Mouse (Mus musculus) naive thymus-derived CD4-positive, alpha-beta T cell, adult 2 months (primary cell): ENCODE results near the gene Ppp2r2c.
"Not testable (repeated sequence)": the region's sequence is repeated elsewhere in the genome, so short reads cannot be mapped to it uniquely, and the experiment has no call there.

ENCODE experiments used
- DNase-seq: peaks from one replicate; pipeline ENCODE4 v3.0.0-alpha.2; 2011; ENCODE audit warnings: low read depth

The Ppp2r2c gene

DNA sequence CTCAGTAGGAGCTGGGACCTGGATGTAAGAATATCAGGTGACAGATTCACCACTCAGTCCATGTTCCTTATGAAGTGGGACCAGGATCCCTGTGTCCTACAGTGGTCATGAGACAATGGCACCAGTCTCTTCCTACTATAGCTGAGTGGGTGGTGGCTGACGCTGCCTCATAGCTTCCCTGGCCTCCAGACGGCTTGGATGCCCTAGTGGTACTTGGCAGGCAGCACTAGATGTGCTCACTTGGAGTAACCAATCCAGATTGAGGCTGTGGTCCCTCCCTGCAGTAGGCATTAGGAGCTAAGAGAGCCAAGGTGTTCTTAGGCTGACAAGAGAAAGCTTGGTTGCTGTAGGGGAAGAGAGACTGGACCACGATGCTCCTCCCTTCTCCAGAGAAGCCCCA, 61.1 kb downstream of the Ppp2r2c start:
- no peak for DNase-seq

GRCm38 (mm10) chr5:36933383-36933782, 65.1 kb downstream of the Ppp2r2c start:
- no peak for DNase-seq

GRCm38 (mm10) chr5:36935486-36936473, 67.5 kb downstream of the Ppp2r2c start:
- DNase-seq = no peak

DNA sequence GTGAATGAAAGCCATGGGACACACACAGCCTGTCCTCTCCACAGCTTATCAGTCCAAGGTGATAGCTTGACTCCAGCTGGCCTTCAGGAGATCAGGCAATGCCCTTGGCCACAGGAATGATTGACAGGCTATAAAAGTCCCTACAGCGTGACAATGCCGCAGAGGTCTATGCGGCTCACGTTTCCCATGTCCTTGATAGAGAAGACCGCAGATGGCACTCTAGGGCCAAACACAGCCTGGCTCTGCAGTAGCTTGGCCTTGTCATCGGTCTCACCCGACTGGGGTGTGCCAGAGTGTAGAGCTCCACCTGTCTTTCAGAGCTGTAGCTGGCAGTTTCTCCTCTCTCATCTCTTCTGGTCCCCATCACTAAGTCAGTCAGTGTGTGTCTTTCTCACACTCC, 68.2 kb downstream of the Ppp2r2c start:
- no peak for DNase-seq

DNA sequence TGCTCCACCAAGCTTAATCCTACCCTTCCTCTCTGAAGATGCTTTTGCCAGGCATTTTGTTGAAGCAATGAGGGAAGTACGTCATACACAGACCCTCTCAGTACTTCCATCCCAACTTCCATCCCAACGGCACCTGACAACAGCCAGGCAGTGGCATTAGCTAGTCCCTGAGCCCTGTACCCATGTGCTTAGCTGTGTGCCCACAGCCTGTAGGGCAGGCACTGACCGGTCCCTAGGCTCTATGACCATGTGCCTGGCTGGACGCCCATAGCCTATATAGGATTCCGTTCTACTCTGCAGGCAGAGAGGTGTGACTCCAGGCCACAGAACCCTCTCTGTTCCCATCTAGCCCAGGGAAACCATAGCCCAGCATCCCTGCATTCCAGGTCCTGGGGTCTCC, 69.7 kb downstream of the Ppp2r2c start:
- DNase-seq = no peak

GRCm38 (mm10) chr5:36938991-36939390, 70.7 kb downstream of the Ppp2r2c start:
- not testable (repeated sequence) for DNase-seq

GRCm38 (mm10) chr5:36942446-36942845, 74.1 kb downstream of the Ppp2r2c start:
- DNase-seq = no peak

DNA sequence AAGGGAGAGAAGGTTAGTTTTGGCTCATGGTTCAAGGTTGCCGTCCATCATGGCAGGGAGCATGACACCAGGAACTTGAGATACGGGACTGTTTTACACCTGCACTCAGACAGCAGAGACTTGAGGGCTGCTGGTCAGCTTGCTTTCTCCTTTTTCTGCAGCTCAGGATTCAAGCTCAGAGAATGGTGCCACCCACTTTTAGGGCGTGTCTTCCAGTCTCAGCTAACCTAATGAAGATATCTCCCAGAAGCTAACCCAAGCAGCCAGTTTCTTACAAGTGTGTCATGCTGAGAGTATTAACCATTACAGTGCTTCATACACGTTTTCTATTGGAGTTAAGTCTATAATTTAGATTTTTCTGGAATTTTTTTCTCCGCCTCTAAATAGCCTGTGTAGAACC, 76.2 kb downstream of the Ppp2r2c start:
- DNase-seq = no peak

DNA sequence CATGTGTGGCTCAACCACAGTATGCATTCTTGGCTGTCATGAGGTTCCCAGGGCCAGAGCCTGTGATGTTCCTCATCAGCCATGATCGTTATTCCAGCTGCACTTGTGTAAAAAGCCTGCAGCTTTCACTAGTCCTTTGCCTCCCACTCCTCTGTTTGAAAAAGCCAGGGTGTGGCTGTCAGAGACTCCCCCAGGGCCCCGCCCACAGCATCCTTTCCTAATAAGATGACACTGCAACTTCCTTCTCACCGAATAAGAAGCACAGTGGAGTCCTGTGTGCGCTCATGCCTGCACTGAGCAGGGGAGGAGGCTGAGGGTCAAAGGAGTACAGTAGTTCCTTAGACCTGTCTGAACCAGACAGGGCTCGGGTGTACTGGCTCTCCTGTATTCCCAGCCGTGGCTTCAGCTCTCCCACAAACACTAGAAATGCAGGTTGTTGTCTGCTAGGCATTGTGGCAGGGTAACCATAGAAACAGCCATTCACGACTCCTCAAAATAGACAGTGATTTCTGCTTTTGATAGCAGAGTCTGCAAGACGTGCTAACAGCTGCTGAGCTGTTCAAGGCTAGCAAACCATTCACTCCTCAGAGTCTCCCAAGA, 76.9 kb downstream of the Ppp2r2c start:
- DNase-seq = no peak

DNA sequence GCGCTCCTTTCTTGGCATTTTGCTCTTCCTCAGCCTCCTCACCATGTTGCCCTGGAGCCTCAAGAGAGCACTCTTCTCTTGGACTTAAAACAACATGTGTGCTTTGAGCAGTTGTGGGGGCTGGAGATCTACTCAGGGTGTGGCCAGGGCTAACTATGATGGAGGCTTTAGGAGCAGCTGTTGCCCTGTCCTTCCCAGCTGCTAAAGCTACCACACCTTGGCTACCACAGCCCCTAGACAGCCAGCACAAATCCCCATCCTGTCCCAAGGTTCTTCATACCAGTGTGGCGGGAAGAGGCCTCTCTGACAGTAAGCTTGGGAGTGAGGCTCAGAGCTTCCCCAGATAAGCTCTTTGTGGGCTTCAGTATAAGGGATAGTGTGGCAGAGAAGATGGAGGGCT, 77.4 kb downstream of the Ppp2r2c start:
- DNase-seq = no peak

GRCm38 (mm10) chr5:36946445-36946844, 78.1 kb downstream of the Ppp2r2c start:
- DNase-seq = peak; percentile 79

DNA sequence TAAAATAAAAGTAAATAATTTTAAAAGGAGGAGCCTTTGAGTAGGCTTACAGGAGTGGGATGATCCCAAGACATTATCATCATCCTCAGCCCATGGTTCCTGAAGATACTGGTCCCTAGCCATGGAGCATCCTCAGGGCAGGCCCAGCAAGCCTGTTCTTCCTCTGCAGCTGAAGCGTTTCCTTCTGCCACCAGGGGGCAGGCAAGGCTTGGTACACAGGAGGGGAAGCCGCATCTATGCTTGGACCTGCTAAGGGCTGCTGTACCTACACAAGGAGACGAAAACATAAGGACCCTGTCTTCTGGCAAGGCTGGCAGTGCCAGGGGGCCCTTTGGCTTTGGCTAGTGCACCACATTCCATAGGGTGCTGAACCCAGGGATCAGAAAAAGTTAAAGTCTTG, 80.5 kb downstream of the Ppp2r2c start:
- DNase-seq = peak; percentile 84

GRCm38 (mm10) chr5:36950871-36951270, 82.6 kb downstream of the Ppp2r2c start:
- DNase-seq = peak; percentile 56

GRCm38 (mm10) chr5:36952311-36952710, 84.0 kb downstream of the Ppp2r2c start:
- no peak for DNase-seq

GRCm38 (mm10) chr5:36955366-36955765, 87.1 kb downstream of the Ppp2r2c start:
- peak; percentile 57 for DNase-seq

- DNase-seq = peak; percentile 77
These were observed 90.5 kb downstream of the Ppp2r2c start for GRCm38 (mm10) chr5:36958837-36959236.

- no peak for DNase-seq
These were observed 92.2 kb downstream of the Ppp2r2c start for GRCm38 (mm10) chr5:36960501-36960900.

DNA sequence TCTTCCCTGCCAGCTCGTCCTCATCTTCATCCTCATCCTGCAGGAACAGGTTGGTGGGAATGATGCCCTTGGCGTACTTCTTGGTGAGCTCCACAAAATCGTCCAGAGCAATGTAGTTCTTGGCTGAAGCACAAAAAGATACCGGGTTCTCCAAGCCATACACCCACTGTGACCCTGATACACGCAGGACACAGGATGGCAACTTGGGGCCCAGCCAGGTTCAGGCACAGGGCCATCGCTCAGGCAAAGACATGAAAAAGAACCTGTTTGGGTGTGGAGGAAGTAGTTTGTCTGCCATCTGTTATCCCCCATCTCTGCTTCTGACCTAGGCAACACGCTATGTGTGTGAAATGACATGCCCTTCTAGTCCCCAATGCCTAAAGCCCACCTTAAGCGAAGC, 103.3 kb downstream of the Ppp2r2c start:
- no peak for DNase-seq

DNA sequence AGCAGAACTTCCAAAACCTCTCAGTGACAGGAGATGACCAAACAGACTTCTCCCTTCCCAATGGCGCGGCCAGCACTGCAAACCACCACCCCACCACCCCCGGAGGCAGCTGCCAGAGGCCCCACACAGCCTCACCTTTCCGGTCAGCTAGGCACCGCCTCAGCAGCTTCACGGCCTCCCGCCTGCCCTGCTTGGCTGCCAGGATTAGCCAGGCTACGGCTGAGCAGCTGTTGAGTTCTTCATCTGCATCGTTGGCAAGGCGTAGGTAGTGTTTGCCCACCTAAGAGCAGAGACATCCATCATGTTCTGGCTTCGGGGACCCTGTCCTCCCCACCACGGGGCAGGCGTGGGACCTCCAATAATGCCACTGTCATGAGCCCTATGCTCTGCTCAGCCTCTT, 107.0 kb downstream of the Ppp2r2c start:
- no peak for DNase-seq

GRCm38 (mm10) chr5:36977809-36978208, 109.5 kb downstream of the Ppp2r2c start:
- DNase-seq = no peak

GRCm38 (mm10) chr5:36979001-36979400, 110.7 kb downstream of the Ppp2r2c start:
- DNase-seq = no peak

GRCm38 (mm10) chr5:36979631-36980030, 111.3 kb downstream of the Ppp2r2c start:
- no peak for DNase-seq

DNA sequence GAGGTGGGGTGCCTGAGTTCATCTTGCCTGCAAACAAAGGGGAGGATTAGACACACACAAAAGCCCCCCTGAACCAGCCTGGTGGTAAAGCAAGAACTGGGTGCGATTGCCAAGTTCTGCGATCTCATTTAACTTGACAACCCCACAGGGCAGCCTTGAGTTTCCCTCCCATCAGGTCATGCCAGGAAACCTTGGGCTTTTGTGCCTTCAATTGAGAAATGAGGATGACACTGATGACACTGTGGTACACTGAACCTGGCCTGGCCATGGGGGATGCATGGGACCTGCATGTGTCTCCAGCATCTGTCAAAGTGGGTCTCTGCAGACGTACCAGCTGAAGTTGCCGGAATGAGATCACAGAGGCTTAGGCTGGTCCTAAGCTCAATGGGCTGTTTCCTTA, 114.0 kb downstream of the Ppp2r2c start:
- DNase-seq = no peak
